ENCODE assay signal across 8 mouse cellular contexts in the genomic region with DNA sequence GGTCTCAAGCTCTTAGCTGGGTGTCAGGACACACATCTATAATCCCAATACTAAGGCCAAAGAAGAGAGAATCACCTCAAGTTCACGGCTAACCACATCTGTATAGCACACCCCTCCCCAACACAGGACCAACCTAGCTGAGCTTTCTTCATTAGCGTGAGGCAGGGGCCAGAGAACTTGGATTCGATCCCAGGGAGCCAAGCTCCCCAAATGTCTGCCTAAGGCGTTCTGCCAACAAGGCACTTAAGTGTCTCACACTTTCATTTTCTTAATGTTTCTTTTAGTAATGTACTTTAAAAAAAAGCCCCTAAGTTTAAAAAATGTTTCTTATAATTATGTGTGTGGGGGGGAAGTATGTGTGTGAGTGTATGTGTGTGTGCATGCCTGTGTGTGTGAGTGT.
"Had no signal": no experiment of that assay in that cellular context is flagged by ENCODE, and none has a peak within 500 bp of the region (broad histone marks: within the 10 kb centered on the region; RNA-seq: fewer than 3 reads in every experiment).

No protein-coding gene starts in this region.

- H3K9ac ChIP-seq: limb, embryonic 12.5 days; liver, embryonic 15.5 days; midbrain, embryonic 13.5 days had no signal

- H3K4me3 ChIP-seq: limb, embryonic 12.5 days; liver, embryonic 15.5 days; midbrain, embryonic 13.5 days had no signal

- ATAC-seq: midbrain, embryonic 13.5 days had no signal

- H3K27ac ChIP-seq: limb, embryonic 12.5 days; liver, embryonic 15.5 days; midbrain, embryonic 13.5 days had no signal

- H3K36me3 ChIP-seq: limb, embryonic 12.5 days; liver, embryonic 15.5 days; midbrain, embryonic 13.5 days had no signal

- H3K9me3 ChIP-seq: liver, embryonic 15.5 days; midbrain, embryonic 13.5 days had no signal

- DNase-seq: kidney, adult 11 months; kidney, postnatal 10 days; lung, adult 2 months; right cerebral cortex, postnatal 14 days; thymus, postnatal 4 days had no signal

- H3K4me2 ChIP-seq: limb, embryonic 12.5 days; liver, embryonic 15.5 days; midbrain, embryonic 13.5 days had no signal
